Mouse (Mus musculus) adrenal gland, adult 2 months (tissue): ENCODE results near the gene Tmem256. TPM values are rescaled to one million over a fixed set of nuclear protein-coding genes. Genes with fewer than 3 reads are reported as not detected.
"Not testable (repeated sequence)": the region's sequence is repeated elsewhere in the genome, so short reads cannot be mapped to it uniquely, and the experiment has no call there.

Experiments used
- DNase-seq: peaks from one replicate; pipeline ENCODE4 v3.0.0; 2021
- polyA plus RNA-seq: library from polyadenylated mRNA; depleted of rRNA; stranded (reverse); fragments of >200 nt; gene quantifications from 2 replicates; pipeline ENCODE4 v1.2.3, GENCODE M21; 2012
- total RNA-seq, 2 experiments: library from RNA; stranded (reverse); gene quantifications; 2 replicates each; pipeline ENCODE4 v1.2.3; 2021

Gene Tmem256
- total and polyA plus RNA-seq, 3 experiments: 116 to 173 (median 139) TPM

GRCm38 (mm10) chr11:69854680-69855079 is 16.4 kb downstream of the Tmem256 start:
- no peak for DNase-seq

GRCm38 (mm10) chr11:69855347-69855746 is 17.0 kb downstream of the Tmem256 start:
- peak; percentile 55 for DNase-seq

GRCm38 (mm10) chr11:69858113-69858998 is 20.0 kb downstream of the Tmem256 start, which contains the start of gene Tnk1:
Tnk1 (minus strand) TSS chr11:69858730.
- no peak for DNase-seq

DNA sequence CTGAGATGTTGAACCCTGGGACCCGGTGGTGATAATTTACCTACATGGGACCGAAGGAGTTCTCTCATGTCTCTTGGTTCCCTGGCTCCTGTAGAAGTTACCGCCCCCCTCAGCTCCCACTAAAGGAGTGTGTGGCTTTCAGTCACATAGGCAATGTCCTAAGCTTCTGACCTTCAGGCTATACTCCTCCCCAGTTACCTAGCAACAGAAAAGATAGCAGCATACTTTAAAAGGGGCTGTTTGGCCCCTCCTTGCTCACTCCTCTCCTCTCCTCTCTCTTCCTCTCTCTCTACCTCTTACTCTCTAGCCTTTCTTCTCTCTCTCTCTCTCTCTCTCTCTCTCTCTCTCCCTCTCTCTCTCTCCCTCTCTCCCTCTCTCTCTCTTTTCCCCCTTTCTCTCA is 25.4 kb downstream of the Tmem256 start:
- DNase-seq: not testable (repeated sequence)

- DNase-seq: no peak
These were observed 26.0 kb downstream of the Tmem256 start for GRCm38 (mm10) chr11:69864138-69864860.

GRCm38 (mm10) chr11:69865561-69865960 is 27.2 kb downstream of the Tmem256 start:
- no peak for DNase-seq

DNA sequence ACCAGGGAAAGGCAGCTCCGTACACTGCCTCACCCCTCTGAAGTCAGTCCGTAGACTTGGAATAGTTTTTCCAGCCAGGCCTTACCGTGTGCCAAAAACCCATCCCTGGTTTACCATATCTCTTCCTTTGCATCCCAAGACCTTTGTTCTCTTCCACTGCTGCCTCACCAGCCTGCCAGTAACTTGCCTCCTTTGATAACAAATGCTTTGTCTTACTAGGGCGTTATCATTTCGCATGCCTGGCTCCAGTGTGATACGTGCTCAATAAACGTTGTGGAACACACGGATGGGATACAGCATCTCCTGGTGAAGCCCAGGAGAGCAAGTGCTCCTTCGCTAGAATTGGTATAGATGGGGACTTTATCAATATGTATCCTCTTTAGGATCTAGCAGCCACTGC is 29.0 kb downstream of the Tmem256 start:
- no peak for DNase-seq

- no peak for DNase-seq
These were observed 32.2 kb downstream of the Tmem256 start for GRCm38 (mm10) chr11:69870289-69871069.

DNA sequence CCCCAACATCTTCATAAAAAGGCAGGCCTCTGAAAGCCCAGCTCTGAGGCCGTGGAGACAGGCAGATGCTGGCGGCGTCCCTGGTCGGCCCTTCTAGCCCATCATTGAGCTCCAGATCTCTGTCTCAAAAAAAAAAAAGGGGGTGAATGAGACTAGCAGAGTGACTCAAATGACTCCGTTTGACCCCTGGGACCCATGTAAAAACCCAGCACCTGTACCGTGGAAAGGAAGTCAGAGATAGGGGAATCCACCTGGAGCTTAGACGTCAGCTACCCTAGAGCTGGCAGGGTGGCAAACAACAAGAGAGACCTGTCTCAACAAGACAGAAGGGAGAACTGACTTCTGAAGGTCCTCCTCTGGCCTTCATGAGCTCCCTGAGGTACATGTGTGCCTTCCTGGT is 33.5 kb downstream of the Tmem256 start:
- no peak for DNase-seq

GRCm38 (mm10) chr11:69872451-69872850 is 34.1 kb downstream of the Tmem256 start:
- DNase-seq: peak; percentile 67

DNA sequence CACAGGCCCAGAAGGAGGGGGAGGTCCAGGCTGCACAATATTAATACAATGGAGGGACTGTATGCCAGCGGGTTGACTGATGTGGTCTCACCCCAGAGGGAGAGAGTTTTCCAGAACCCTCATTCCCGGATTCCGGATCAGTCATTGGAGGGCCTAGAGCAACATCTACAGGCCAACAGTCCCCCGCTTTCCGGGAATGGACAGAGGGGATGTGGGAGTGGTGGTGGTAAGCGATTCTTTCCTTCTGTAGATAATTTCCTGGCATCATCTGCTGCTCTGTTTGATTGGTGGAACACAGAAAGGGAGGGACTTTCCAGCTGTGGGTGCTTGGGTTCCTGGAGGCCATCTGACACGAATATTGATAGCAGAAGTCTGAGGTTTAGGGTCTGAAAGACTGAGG is 37.9 kb downstream of the Tmem256 start:
- DNase-seq: peak; percentile 40

- DNase-seq: peak; percentile 86
These were observed 38.6 kb downstream of the Tmem256 start for GRCm38 (mm10) chr11:69876867-69877266.

GRCm38 (mm10) chr11:69877878-69878277 is 39.6 kb downstream of the Tmem256 start, which contains the start of gene Tmem95:
Tmem95 (minus strand) TSS chr11:69878018.
- DNase-seq: no peak

- no peak for DNase-seq
These were observed 40.1 kb downstream of the Tmem256 start for GRCm38 (mm10) chr11:69878399-69878798.

DNA sequence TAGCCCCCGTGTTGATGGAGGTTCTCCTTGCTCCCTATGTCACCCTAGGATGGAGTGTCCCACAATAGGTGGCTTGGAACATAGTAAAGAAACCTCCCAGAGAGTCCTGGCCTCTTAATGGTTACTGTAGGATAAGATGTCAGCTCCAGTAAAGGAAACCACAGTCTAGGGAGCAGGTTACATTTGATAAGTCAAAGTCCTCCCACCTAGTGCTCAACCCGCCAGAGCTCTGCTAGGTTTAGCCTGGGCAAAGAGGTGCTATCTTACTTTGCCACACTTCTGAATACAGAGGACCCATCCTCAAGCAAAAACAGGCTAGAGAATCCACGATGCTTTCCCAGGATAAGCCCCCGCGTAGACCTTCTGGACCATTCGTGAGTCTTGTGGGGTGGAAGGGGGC is 40.6 kb downstream of the Tmem256 start:
- no peak for DNase-seq

DNA sequence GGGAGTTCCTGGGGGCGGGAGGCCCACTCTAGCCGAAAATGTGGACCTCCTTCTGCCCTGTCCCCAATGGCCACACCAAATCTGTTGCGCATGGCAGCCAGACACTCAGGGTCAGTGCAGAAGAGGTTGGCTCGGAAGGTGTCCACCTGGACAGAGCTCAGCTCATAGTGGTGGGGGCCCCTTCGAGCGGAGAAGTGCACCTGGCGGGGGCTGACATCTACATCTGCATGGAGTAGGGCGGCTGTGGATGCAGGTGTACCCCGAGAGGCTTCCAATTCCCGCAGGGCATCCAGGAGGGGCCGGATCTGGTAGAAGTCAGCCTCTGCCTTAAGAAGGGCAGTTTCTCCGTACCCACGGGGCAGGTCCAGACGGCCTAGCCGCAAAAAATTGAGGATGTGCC is 41.4 kb downstream of the Tmem256 start:
- DNase-seq: no peak

DNA sequence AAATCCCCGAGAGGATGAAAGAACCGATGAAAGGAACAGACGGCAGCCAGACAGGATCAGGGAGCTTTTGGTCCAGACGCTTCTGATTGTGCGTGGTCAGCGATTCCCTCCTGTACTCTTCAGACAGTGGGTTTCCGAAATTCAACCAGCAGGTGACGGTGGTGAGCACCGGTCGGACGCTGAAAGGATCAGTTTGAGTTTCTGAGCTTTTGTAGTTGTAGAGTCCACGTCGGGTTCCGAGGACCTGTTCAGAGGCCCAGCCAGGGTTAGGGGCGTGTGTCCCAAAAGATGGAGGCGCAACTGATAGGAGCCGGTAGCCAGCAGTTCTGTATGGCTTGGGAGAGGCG is 42.2 kb downstream of the Tmem256 start:
- DNase-seq: no peak

- peak; percentile 97 for DNase-seq
These were observed 42.7 kb downstream of the Tmem256 start, which contains the start of gene Kctd11 for GRCm38 (mm10) chr11:69880853-69881603. Kctd11 (minus strand) TSS chr11:69881406.

- DNase-seq: no peak
These were observed 43.7 kb downstream of the Tmem256 start for GRCm38 (mm10) chr11:69881787-69882670.

DNA sequence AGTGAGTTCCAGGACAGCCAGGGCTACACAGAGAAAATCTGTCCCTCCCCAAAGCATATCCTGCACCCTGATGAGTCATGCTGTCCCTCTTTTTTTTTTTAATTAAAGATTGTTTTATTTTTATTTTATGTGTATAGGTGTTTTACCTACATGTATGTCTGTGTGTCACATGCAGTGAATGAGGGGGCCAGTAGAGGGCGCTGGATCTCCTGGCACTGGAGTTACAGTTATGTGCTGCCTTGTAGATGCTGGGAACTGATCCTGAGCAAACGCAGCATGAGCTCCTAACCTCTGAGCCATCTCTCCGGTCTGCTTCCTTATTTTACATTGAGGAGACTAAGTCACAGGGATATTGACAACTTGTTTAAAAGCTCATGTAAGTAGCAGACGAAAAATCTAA is 44.8 kb downstream of the Tmem256 start:
- no peak for DNase-seq
